Comparison of ENCODE assay signal across 9 mouse cellular contexts in the genomic region with DNA sequence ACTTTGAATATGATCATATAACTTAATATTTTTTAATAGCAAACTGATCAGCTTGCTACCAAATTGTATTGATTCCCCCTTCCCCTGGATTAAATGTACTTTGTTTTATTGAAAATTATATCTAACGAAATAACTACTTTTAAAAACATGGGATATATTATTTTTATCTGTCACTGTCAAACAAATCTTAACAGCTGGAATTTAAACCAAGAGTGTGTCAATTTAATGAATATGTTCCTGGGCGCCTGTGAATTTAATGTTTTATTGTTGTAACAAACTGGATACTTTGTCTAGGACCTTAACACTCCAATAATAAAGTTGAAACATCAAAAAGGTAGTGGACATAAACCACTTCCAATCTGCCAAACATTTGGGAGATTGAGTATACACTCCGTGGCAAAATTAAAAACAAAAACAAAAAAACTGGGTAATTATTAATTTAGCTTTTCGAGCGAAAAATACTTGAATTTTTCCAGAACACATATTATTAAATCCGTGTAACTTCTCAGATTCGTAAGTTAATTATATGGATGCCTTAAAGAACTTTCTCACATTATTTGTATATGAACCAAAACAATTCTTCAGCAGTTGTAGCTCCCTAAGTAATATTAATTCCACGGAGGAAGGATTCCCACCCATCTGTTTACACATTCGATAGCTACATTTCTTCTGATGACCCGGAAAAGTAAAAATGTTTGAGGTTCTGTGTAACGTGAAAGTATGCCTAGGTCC. TPM values are rescaled to one million over a fixed set of nuclear protein-coding genes. Genes with fewer than 3 reads are reported as not detected.
DNase-seq lines count a peak whose midpoint lies in the region; ATAC-seq and TF ChIP-seq lines count a peak whose summit lies in the region.
"Had no signal": no experiment of that assay in that cellular context is flagged by ENCODE, and none has a peak within 500 bp of the region (broad histone marks: within the 10 kb centered on the region; RNA-seq: fewer than 3 reads in every experiment).

No protein-coding gene starts in this region.

- peak overlapping the region; percentile 68 for H3K4me3 ChIP-seq in erythroblast, embryonic 14.5 days (replicated peaks)
- H3K4me3 ChIP-seq in thymus, adult 2 months (ENCODE audit: control insufficient read depth, insufficient read depth, low read length) = peak overlapping the region; percentile 42; the same call in 1 of the 2 replicates
- peak overlapping the region; percentile 64 for H3K4me3 ChIP-seq in limb, embryonic 14.5 days (replicated peaks; ENCODE audit: low read length)
- H3K4me3 ChIP-seq in stomach, postnatal 0 days (ENCODE audit: low read depth, low read length) = peak overlapping the region; percentile 58

- H3K27me3 ChIP-seq in erythroblast, embryonic 14.5 days (ENCODE audit: control insufficient read depth) = peaks cover 12% of the 10 kb centered on the region
- peaks cover 37% of the 10 kb centered on the region for H3K27me3 ChIP-seq in thymus, adult 2 months (ENCODE audit: control insufficient read depth, insufficient read depth, low read length)
- no peaks in the 10 kb centered on the region for H3K27me3 ChIP-seq in limb, embryonic 14.5 days (ENCODE audit: control insufficient read depth, insufficient read depth, low read length)
- H3K27me3 ChIP-seq in stomach, postnatal 0 days (ENCODE audit: control insufficient read depth, insufficient read depth, low read length) = no peaks in the 10 kb centered on the region; the same call in 1 of the 2 replicates

- no peak for TF ChIP-seq CTCF in thymus, adult 2 months (IDR thresholded peaks at IDR 0.05; ENCODE audit: borderline replicate concordance, control insufficient read depth, extremely low read depth, insufficient read depth, low read length, poor library complexity)
- no peak for TF ChIP-seq CTCF in stomach, postnatal 0 days (IDR thresholded peaks at IDR 0.05; ENCODE audit: low read depth)

- H3K4me2 ChIP-seq in limb, embryonic 14.5 days (replicated peaks; ENCODE audit: low read depth, low read length, severe bottlenecking) = peak overlapping the region; percentile 78
- H3K4me2 ChIP-seq in stomach, postnatal 0 days (replicated peaks; ENCODE audit: low read depth) = peak overlapping the region; percentile 52

- TF ChIP-seq EP300 in stomach, postnatal 0 days (optimal IDR thresholded peaks at IDR 0.05) = no peak

- no peak for DNase-seq in thymus, adult 2 months
- DNase-seq in thymus, adult 18-20 months = no peak
- no peak for DNase-seq in limb, embryonic 14.5 days (ENCODE audit: low spot score)
- no peak for DNase-seq in stomach, postnatal 0 days (ENCODE audit: low spot score)
- DNase-seq in gastrocnemius, adult 8-10 months (ENCODE audit: low spot score in 2 of 2) = no peak
- DNase-seq in adrenal gland, postnatal 10 days = no peak

- peak overlapping the region; percentile 74 for H3K9ac ChIP-seq in limb, embryonic 14.5 days (ENCODE audit: low read depth, low read length, severe bottlenecking)
- H3K9ac ChIP-seq in stomach, postnatal 0 days (ENCODE audit: low read length) = peak overlapping the region; percentile 69

- no peak overlapping the region for H3K27ac ChIP-seq in thymus, adult 2 months (ENCODE audit: control insufficient read depth, insufficient read depth, low read length)
- peak overlapping the region; percentile 87 for H3K27ac ChIP-seq in limb, embryonic 14.5 days (replicated peaks; ENCODE audit: low read depth, low read length)
- H3K27ac ChIP-seq in stomach, postnatal 0 days (replicated peaks) = peak overlapping the region; percentile 86
- H3K27ac ChIP-seq: macrophage had no signal

- no peak for ATAC-seq in erythroblast, adult 5-6 weeks (replicated peaks; ENCODE audit: low FRiP score, poor library complexity, severe bottlenecking)
- ATAC-seq in limb, embryonic 14.5 days (ENCODE audit: low FRiP score, low read depth) = no peak
- ATAC-seq in stomach, postnatal 0 days (ENCODE audit: low FRiP score, low TSS enrichment) = no peak

- peaks cover 38% of the 10 kb centered on the region for H3K4me1 ChIP-seq in erythroblast, embryonic 14.5 days (ENCODE audit: control insufficient read depth)
- H3K4me1 ChIP-seq in thymus, adult 2 months (replicated peaks; ENCODE audit: control insufficient read depth, insufficient read depth, low read length) = peaks cover 39% of the 10 kb centered on the region
- peaks cover 12% of the 10 kb centered on the region for H3K4me1 ChIP-seq in limb, embryonic 14.5 days (ENCODE audit: control insufficient read depth, insufficient read depth, low read length)
- H3K4me1 ChIP-seq in stomach, postnatal 0 days (replicated peaks; ENCODE audit: control insufficient read depth, insufficient read depth) = no peaks in the 10 kb centered on the region

- no peak for TF ChIP-seq POLR2A in thymus, adult 2 months (IDR thresholded peaks at IDR 0.05; ENCODE audit: control insufficient read depth, extremely low read depth, insufficient read depth, low read length, poor library complexity)
- TF ChIP-seq POLR2A in limb, embryonic 14.5 days (IDR thresholded peaks at IDR 0.05; ENCODE audit: borderline replicate concordance, extremely low read depth, insufficient read depth, insufficient read length) = no peak

- WGBS in thymus, adult 2 months = 22% methylated on average over 11 of the region's 11 CpGs
- 4% methylated on average over 11 of the region's 11 CpGs for WGBS in limb, embryonic 14.5 days
- WGBS in stomach, postnatal 0 days = 16% methylated on average over 11 of the region's 11 CpGs

- H3K9me3 ChIP-seq in erythroblast, embryonic 14.5 days (ENCODE audit: control insufficient read depth, low read length) = no peaks in the 10 kb centered on the region
- no peaks in the 10 kb centered on the region for H3K9me3 ChIP-seq in limb, embryonic 14.5 days (ENCODE audit: control insufficient read depth, low read length)
- no peaks in the 10 kb centered on the region for H3K9me3 ChIP-seq in stomach, postnatal 0 days (ENCODE audit: control insufficient read depth, low read length)

- no peaks in the 10 kb centered on the region for H3K36me3 ChIP-seq in erythroblast, embryonic 14.5 days (ENCODE audit: control insufficient read depth)
- no peaks in the 10 kb centered on the region for H3K36me3 ChIP-seq in thymus, adult 2 months (ENCODE audit: control insufficient read depth, insufficient read depth, low read length)
- H3K36me3 ChIP-seq in limb, embryonic 14.5 days (ENCODE audit: control insufficient read depth, insufficient read depth, low read length) = no peaks in the 10 kb centered on the region
- H3K36me3 ChIP-seq in stomach, postnatal 0 days (ENCODE audit: control insufficient read depth, insufficient read depth, low read length) = no peaks in the 10 kb centered on the region

RNA-seq across cellular contexts. Expression of a gene that starts 2.2 kb away (rescaled TPM):
- 0.48 and 0.58 TPM in 2 replicates for polyA plus RNA-seq in erythroblast, embryonic 14.5 days (2012)
- not detected in 2 replicates for total RNA-seq in erythroblast, adult 5-6 weeks (2015; ENCODE audit: low replicate concordance)
- total RNA-seq in erythroblast, adult 5-6 weeks (2017; ENCODE audit: low replicate concordance) = not detected in 2 replicates
- 1.3 and 1.9 TPM in 2 replicates for polyA plus RNA-seq in thymus, adult 2 months (2012; rRNA removed)
- polyA plus RNA-seq in limb, embryonic 14.5 days (2012; rRNA removed) = 28.4 and 34.6 TPM in 2 replicates
- polyA plus RNA-seq in limb, embryonic 14.5 days (2014; fragmentation: Nextera tagmentation; extraction: Ambion mirVana) = 60.8 and 71.0 TPM in 2 replicates
- 40.7 and 43.6 TPM in 2 replicates for polyA plus RNA-seq in stomach, postnatal 0 days (2015; fragmentation: Nextera tagmentation; extraction: Ambion mirVana)
- under 1 TPM; 0.10 to 0.19 (median 0.16) TPM for total RNA-seq in gastrocnemius, adult 8-10 months (2022)
- 1 to 10 TPM; 7.1 to 7.6 TPM for total RNA-seq in adrenal gland, postnatal 10 days (2021)

RNA-seq across cellular contexts. Expression of a gene that starts 46.9 kb away (rescaled TPM):
- 2.1 and 2.7 TPM in 2 replicates for polyA plus RNA-seq in erythroblast, embryonic 14.5 days (2012)
- total RNA-seq in erythroblast, adult 5-6 weeks (2015; ENCODE audit: low replicate concordance) = 73.6 and 81.3 TPM in 2 replicates
- total RNA-seq in erythroblast, adult 5-6 weeks (2017; ENCODE audit: low replicate concordance) = 56.5 and 90.1 TPM in 2 replicates
- polyA plus RNA-seq in thymus, adult 2 months (2012; rRNA removed) = 60.9 and 69.0 TPM in 2 replicates
- polyA plus RNA-seq in limb, embryonic 14.5 days (2012; rRNA removed) = 190 and 210 TPM in 2 replicates
- 43.3 and 50.9 TPM in 2 replicates for polyA plus RNA-seq in limb, embryonic 14.5 days (2014; fragmentation: Nextera tagmentation; extraction: Ambion mirVana)
- polyA plus RNA-seq in stomach, postnatal 0 days (2015; fragmentation: Nextera tagmentation; extraction: Ambion mirVana) = 34.6 and 35.4 TPM in 2 replicates
- 10 to 100 TPM; 11.4 to 15.3 (median 14.3) TPM for total RNA-seq in gastrocnemius, adult 8-10 months (2022)
- 10 to 100 TPM; 47.8 to 51.1 TPM for total RNA-seq in adrenal gland, postnatal 10 days (2021)

Comparison
In these comparisons a context has a peak if more than half of its experiments do, and no peak if none do; other contexts are left out.
1. RNA of a gene that starts 2.2 kb away (polyA plus RNA-seq): 28.4 to 71.0 TPM in limb, embryonic 14.5 days and 40.7 to 43.6 TPM in stomach, postnatal 0 days; 1.3 to 1.9 TPM in thymus, adult 2 months and 0.48 to 0.58 TPM in erythroblast, embryonic 14.5 days; every median in the first group is over 10 times any median in the second.
2. Peak in every context shown above with its lines, with median percentiles within 50 percentile points of each other: H3K4me3 ChIP-seq.